Mouse (Mus musculus) MEL (cell line): ENCODE measurements around the gene Olfr1394. TPM values are rescaled to one million over a fixed set of nuclear protein-coding genes. Genes with fewer than 3 reads are reported as not detected.

ENCODE experiments used
- DNase-seq: peaks from one replicate; pipeline ENCODE4 v3.0.0; 2011; ENCODE audit warnings: low read depth, low spot score
- H3K27ac ChIP-seq: 2 replicates; pipeline ENCODE4 v1.5.1; 2012; ENCODE audit warnings: low read depth, mild to moderate bottlenecking, control low read depth, low read length, moderate library complexity; ENCODE audit not compliant: control insufficient read depth
- H3K27me3 ChIP-seq, 2 experiments: fragments of 150-350 bp in 1 of 2; sonication (generic) in 1 of 2; 2 replicates each; pipeline ENCODE4 v1.6.1; 2012; ENCODE audit warnings: low read length in 2 of 2, mild to moderate bottlenecking in 2 of 2, improper control_type of control experiment in 1 of 2, moderate library complexity in 1 of 2; ENCODE audit not compliant: insufficient read depth in 2 of 2, control insufficient read depth in 1 of 2
- H3K36me3 ChIP-seq, 2 experiments: 2 replicates each; pipeline ENCODE4 v1.6.1; 2012 to 2014; ENCODE audit warnings: low read length in 2 of 2, improper control_type of control experiment in 1 of 2, inconsistent platforms in 1 of 2, mild to moderate bottlenecking in 1 of 2; ENCODE audit not compliant: insufficient read depth in 2 of 2, control insufficient read depth in 1 of 2
- H3K4me1 ChIP-seq, 2 experiments: fragments of 150-350 bp in 1 of 2; sonication (generic) in 1 of 2; 2 replicates each; pipeline ENCODE4 v1.6.1; 2012; ENCODE audit warnings: low read length in 2 of 2, improper control_type of control experiment in 1 of 2, mild to moderate bottlenecking in 1 of 2; ENCODE audit not compliant: insufficient read depth in 2 of 2, control insufficient read depth in 1 of 2
- H3K4me3 ChIP-seq, 2 experiments: fragments of 150-350 bp in 1 of 2; sonication (generic) in 1 of 2; 2 replicates each; pipeline ENCODE4 v1.5.1; 2012; ENCODE audit warnings: low read depth in 2 of 2, low read length in 2 of 2, mild to moderate bottlenecking in 2 of 2, moderate library complexity in 2 of 2, control low read depth in 1 of 2, improper control_type of control experiment in 1 of 2; ENCODE audit not compliant: control insufficient read depth in 1 of 2, insufficient read depth in 1 of 2
- H3K79me2 ChIP-seq: 2 replicates; pipeline ENCODE4 v1.6.1; 2012; ENCODE audit warnings: mild to moderate bottlenecking, low read length, moderate library complexity; ENCODE audit not compliant: control insufficient read depth, poor library complexity, insufficient read depth
- H3K9ac ChIP-seq: 2 replicates; pipeline ENCODE4 v1.6.1; 2012; ENCODE audit warnings: low read depth, mild to moderate bottlenecking, control low read depth, low read length, moderate library complexity; ENCODE audit not compliant: control insufficient read depth, poor library complexity, severe bottlenecking
- H3K9me3 ChIP-seq: fragments of 150-350 bp; sonication (generic); replicated peaks from 2 replicates; pipeline ENCODE4 v1.6.1; 2012; ENCODE audit warnings: mild to moderate bottlenecking, low read length, improper control_type of control experiment, moderate library complexity; ENCODE audit not compliant: insufficient read depth
- CHD2 ChIP-seq: IDR thresholded peaks from 2 replicates; pipeline ENCODE4 v1.6.1; 2011; ENCODE audit warnings: low read length, improper control_type of control experiment
- CTCF ChIP-seq, 3 experiments: IDR thresholded peaks in 2 of 3; conservative IDR thresholded peaks in 1 of 3; 2 replicates each; pipeline ENCODE4 v1.5.1; 2011 to 2012; ENCODE audit warnings: low read length in 3 of 3, low read depth in 2 of 3, mild to moderate bottlenecking in 2 of 3, improper control_type of control experiment in 1 of 3, inconsistent platforms in 1 of 3, mixed read lengths in 1 of 3, moderate library complexity in 1 of 3; ENCODE audit not compliant: control insufficient read depth in 1 of 3, insufficient read depth in 1 of 3, poor library complexity in 1 of 3, severe bottlenecking in 1 of 3
- ELF1 ChIP-seq: IDR thresholded peaks from 2 replicates; pipeline ENCODE4 v1.6.1; 2014; ENCODE audit warnings: low read depth, mild to moderate bottlenecking, inconsistent platforms, low read length, improper control_type of control experiment, moderate library complexity
- EP300 ChIP-seq, 2 experiments: IDR thresholded peaks; 2 replicates each; pipeline ENCODE4 v1.6.1; 2011; ENCODE audit warnings: improper control_type of control experiment in 2 of 2, low read length in 2 of 2, low read depth in 1 of 2, mild to moderate bottlenecking in 1 of 2
- GABPA ChIP-seq: IDR thresholded peaks from 2 replicates; pipeline ENCODE4 v1.6.1; 2012; ENCODE audit warnings: low read depth, mild to moderate bottlenecking, inconsistent platforms, low read length, improper control_type of control experiment, moderate library complexity
- KAT2A ChIP-seq: conservative IDR thresholded peaks from 2 replicates; pipeline ENCODE4 v1.6.1; 2012; ENCODE audit warnings: low read depth, low read length, improper control_type of control experiment, inconsistent platforms
- MAFK ChIP-seq: IDR thresholded peaks from 2 replicates; pipeline ENCODE4 v1.6.1; 2011; ENCODE audit warnings: low read depth, mild to moderate bottlenecking, low read length, improper control_type of control experiment, borderline replicate concordance
- MAZ ChIP-seq: IDR thresholded peaks from 2 replicates; pipeline ENCODE4 v1.6.1; 2012; ENCODE audit warnings: low read depth, mild to moderate bottlenecking, inconsistent platforms, low read length, improper control_type of control experiment
- MEF2A ChIP-seq: IDR thresholded peaks from 2 replicates; pipeline ENCODE4 v1.6.1; 2014; ENCODE audit warnings: low read depth, mild to moderate bottlenecking, inconsistent platforms, low read length, improper control_type of control experiment; ENCODE audit not compliant: poor library complexity, insufficient replicate concordance, severe bottlenecking; ENCODE audit errors: extremely low read depth
- NELFE ChIP-seq: IDR thresholded peaks from 2 replicates; pipeline ENCODE4 v1.6.1; 2011; ENCODE audit warnings: low read depth, low read length, improper control_type of control experiment
- RAD21 ChIP-seq: IDR thresholded peaks from 2 replicates; pipeline ENCODE4 v1.6.1; 2011; ENCODE audit warnings: mild to moderate bottlenecking, low read depth, low read length, improper control_type of control experiment
- SMC3 ChIP-seq: IDR thresholded peaks from 2 replicates; pipeline ENCODE4 v1.6.1; 2011; ENCODE audit warnings: low read depth, low read length, improper control_type of control experiment
- TAL1 ChIP-seq: IDR thresholded peaks from 2 replicates; pipeline ENCODE4 v1.6.1; 2012; ENCODE audit warnings: mild to moderate bottlenecking, inconsistent platforms, low read length, moderate library complexity, mixed read lengths
- TBP ChIP-seq: IDR thresholded peaks from 2 replicates; pipeline ENCODE4 v1.8.0; 2011; ENCODE audit warnings: low read depth, low read length, improper control_type of control experiment
- ZMIZ1 ChIP-seq: IDR thresholded peaks from 2 replicates; pipeline ENCODE4 v1.6.1; 2012; ENCODE audit warnings: low read depth, mild to moderate bottlenecking, inconsistent platforms, low read length, improper control_type of control experiment, moderate library complexity
- polyA plus RNA-seq, 2 experiments: library from polyadenylated mRNA; stranded (reverse) in 1 of 2; unstranded in 1 of 2; fragments of >175 nt in 1 of 2; fragments of >200 nt in 1 of 2; gene quantifications; 2 replicates each; pipeline versions ENCODE4 v1.2.1 to v1.2.4; 2012; ENCODE audit warnings: low replicate concordance in 2 of 2, low read depth in 1 of 2; ENCODE audit not compliant: insufficient read length in 2 of 2, insufficient read depth in 1 of 2, missing spikeins in 1 of 2
- total RNA-seq: library from RNA; depleted of rRNA; stranded (reverse); fragments of 300-350 nt; gene quantifications from 2 replicates; pipeline ENCODE4 v1.2.3, GENCODE M21; 2012; rRNA removed

The Olfr1394 gene
- total RNA-seq (not detected in 2 replicates), polyA plus RNA-seq (not detected)

DNA sequence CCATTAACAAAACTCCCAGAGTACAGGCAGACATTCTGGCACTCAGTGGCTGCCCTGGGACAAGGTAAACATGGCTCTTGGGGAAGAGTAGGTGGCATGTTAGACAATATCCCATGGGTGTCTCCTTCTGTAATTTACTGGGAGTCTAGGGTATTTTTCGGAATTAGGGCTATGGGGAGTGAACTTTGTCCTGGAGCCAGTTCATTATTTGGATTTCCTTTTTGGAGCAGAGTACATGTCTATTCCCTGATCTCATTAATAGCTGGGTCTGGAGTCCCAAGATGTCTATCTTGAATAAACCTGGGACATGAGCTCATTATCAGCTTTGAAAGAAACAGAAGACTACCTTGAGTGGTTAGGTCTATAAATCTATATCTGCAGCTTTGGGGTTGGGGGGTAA lies at the start of gene Olfr1394:
TSS of gene Olfr1394 (plus strand) at position 301 of the 400 bp plus-strand sequence.
- Histone ChIP-seq H3K79me2 (no peaks in the 10 kb centered on the region), H3K4me3 (no peak within 1 kb of the TSS), H3K36me3 (no peaks in the 10 kb centered on the region), H3K9ac (no peak within 1 kb of the TSS), H3K4me1 (no peaks in the 10 kb centered on the region), H3K27me3 (peaks cover 23 to 25% of the 10 kb centered on the region in 2 experiments), H3K27ac (no peak within 1 kb of the TSS), H3K9me3 (no peaks in the 10 kb centered on the region)
- no peak for TF ChIP-seq TBP
- TF ChIP-seq MAFK = no peak
- no peak for TF ChIP-seq ZMIZ1
- TF ChIP-seq MAZ = no peak
- no peak for TF ChIP-seq RAD21
- no peak for DNase-seq

DNA sequence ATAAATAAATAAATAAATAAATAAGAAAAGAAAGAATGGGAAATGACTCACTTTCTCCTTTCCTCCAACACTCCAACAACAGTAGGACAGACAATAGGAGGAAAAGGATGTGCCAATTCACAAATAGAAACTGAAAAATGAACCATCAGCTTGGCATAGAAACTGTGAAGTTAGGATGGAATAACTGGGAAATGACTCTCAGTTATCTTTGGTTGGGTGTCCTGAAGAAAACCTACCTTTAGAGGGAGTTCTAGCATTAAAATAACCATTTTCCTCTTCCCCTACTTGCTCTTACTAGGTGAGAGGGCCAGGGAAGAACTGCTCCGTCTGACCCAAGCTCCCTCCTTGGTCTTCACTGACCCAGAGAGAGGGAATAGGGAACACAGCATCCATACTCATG lies 48.4 kb upstream of the Olfr1394 start:
- Histone ChIP-seq H3K9ac (no peak overlapping the region), H3K9me3 (no peaks in the 10 kb centered on the region), H3K4me1 (peaks cover 2 to 8% of the 10 kb centered on the region in 2 experiments; a peak in 3 of 4 replicates), H3K27ac (no peak overlapping the region), H3K27me3 (no peaks in the 10 kb centered on the region), H3K4me3 (no peak overlapping the region), H3K36me3 (peaks cover 0 to 2% of the 10 kb centered on the region in 2 experiments; a peak in 1 of 4 replicates), H3K79me2 (no peaks in the 10 kb centered on the region)
- no peak for DNase-seq
- TF ChIP-seq TAL1 (no peak), NELFE (no peak)

DNA sequence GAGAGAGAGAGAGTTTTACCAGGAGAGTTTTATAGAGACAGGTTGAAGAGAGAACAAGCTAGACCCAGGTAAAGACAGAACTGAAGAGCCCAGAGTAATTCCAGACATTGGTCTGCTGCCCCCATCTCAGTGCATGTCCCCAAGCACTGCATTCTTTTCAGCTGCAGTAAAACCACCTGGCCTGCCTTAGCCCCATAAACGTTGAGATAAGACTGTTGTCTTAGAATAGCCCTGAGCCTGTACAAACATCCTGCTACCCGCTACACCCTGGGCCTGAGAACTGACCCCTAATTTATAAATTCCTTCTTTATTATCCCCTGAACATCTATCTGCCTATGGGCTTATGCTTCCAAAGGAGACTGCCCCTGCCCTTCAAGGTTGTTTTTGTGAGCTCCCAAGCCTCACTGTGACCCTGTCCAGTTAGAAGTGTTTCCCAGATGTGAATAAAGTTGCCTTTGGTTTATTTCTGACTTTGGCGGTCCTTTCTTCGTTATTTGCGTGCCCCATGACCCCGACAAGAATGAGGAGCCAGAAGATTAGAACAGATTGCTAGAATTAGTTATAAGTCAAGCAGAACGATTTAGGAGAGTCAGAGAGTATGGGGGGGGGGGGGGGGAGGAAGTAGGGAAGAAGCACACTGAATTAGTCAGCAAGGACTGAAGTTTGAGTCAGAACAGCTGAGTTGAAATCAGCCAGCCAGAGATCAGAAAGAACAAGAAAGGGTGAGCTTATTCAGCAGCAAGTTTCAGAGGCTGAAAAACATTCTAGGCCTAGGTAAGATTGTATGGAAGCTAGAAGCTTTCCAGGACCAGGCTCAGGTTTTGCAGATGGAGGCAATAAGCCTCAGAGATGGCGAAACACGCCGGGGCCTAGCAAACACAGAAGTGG lies 46.3 kb upstream of the Olfr1394 start:
- DNase-seq = no peak
- no peak overlapping the region for H3K27ac ChIP-seq

More for the DNA sequence above, 46.3 kb upstream of the Olfr1394 start:
- Histone ChIP-seq H3K36me3 (peaks cover 0 to 2% of the 10 kb centered on the region in 2 experiments; a peak in 1 of 4 replicates), H3K4me1 (peaks cover 2 to 4% of the 10 kb centered on the region in 2 experiments; a peak in 3 of 4 replicates)
- TF ChIP-seq TBP = no peak
- no peak for TF ChIP-seq GABPA
- TF ChIP-seq CTCF (IDR thresholded peaks at IDR 0.05 in 2 of 3, conservative IDR thresholded peaks at IDR 0.05 in 1 of 3; ENCODE audit: control insufficient read depth in 1 of 3, insufficient read depth in 1 of 3, low read depth in 2 of 3, low read length in 3 of 3, poor library complexity in 1 of 3, severe bottlenecking in 1 of 3) = no peak
- TF ChIP-seq KAT2A = no peak
- TF ChIP-seq ELF1 = no peak
- no peak for TF ChIP-seq SMC3
- no peak for TF ChIP-seq EP300 (IDR thresholded peaks at IDR 0.05; ENCODE audit: low read depth in 1 of 2, low read length in 2 of 2)
- TF ChIP-seq TAL1 = no peak
- TF ChIP-seq CHD2 = no peak
- TF ChIP-seq MEF2A = no peak
- TF ChIP-seq, all 39 proteins: peak for 0
- H3K4me3 ChIP-seq = no peak overlapping the region
- H3K9me3 ChIP-seq = no peaks in the 10 kb centered on the region
- H3K27me3 ChIP-seq = no peaks in the 10 kb centered on the region; a peak in 1 of 4 replicates
- no peaks in the 10 kb centered on the region for H3K79me2 ChIP-seq
- no peak overlapping the region for H3K9ac ChIP-seq
